Mouse (Mus musculus): ENCODE measurements around the gene Npw.

DNA sequence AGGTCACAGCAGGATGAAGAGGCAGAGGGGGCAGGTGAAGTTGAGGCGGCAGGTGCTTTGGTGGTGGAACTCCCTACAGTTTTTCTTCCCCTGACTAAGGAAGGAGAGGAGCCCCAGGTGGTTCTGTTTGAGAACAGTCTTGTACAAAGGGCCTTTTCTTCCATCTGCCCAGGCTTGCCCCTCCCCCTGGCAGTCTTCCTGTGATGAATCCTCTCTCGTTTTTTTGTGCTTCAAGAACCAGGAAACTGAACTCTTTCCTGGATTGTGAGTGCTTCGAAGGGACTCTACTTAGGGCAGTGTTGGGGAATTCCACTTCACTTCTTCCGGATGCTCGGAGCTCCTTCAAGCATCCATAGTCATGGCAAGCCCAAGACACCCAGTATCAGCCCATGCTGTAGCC, 39.7 kb upstream of the Npw start:
- TF ChIP-seq POLR2A (IDR thresholded peaks at IDR 0.05; ENCODE audit: borderline replicate concordance, low read depth, low read length): no peak
- no peak for TF ChIP-seq CTCF (IDR thresholded peaks at IDR 0.05; ENCODE audit: low read depth, low read length)
